Mouse (Mus musculus): Measurements from ENCODE around the gene Wdr82. TPM values are rescaled to one million over a fixed set of nuclear protein-coding genes. Genes with fewer than 3 reads are reported as not detected.
"Not testable (repeated sequence)": the region's sequence is repeated elsewhere in the genome, so short reads cannot be mapped to it uniquely, and the experiment has no call there.

Gene Wdr82
- total RNA-seq, 2 experiments from 2014 or later = 128 to 136 TPM

GRCm38 (mm10) chr9:106159784-106160301, 10.9 kb upstream of the Wdr82 start:
- peak; percentile 93 to 96 for DNase-seq (ENCODE audit: low spot score in 2 of 2)

GRCm38 (mm10) chr9:106160426-106160825, 10.3 kb upstream of the Wdr82 start:
- DNase-seq (ENCODE audit: low spot score in 2 of 2) = no peak

- no peak for DNase-seq (ENCODE audit: low spot score in 2 of 2)
Observed at GRCm38 (mm10) chr9:106166709-106167108, 4.0 kb upstream of the Wdr82 start.

- no peak for DNase-seq (ENCODE audit: low spot score in 2 of 2)
Observed at GRCm38 (mm10) chr9:106167241-106167640, 3.5 kb upstream of the Wdr82 start.

GRCm38 (mm10) chr9:106167703-106168102, 3.0 kb upstream of the Wdr82 start:
- DNase-seq (ENCODE audit: low spot score in 2 of 2) = no peak

GRCm38 (mm10) chr9:106169006-106169405, 1.7 kb upstream of the Wdr82 start:
- not testable (repeated sequence) for DNase-seq (ENCODE audit: low spot score in 2 of 2)

- DNase-seq (ENCODE audit: low spot score in 2 of 2) = no peak
Observed at GRCm38 (mm10) chr9:106169917-106170316, 811 bp upstream of the Wdr82 start.

GRCm38 (mm10) chr9:106171346-106172158, 824 bp downstream of the Wdr82 start:
- DNase-seq (ENCODE audit: low spot score in 2 of 2) = peak; percentile 60 to 68

- no peak for DNase-seq (ENCODE audit: low spot score in 2 of 2)
Observed at GRCm38 (mm10) chr9:106172527-106172926, 1.8 kb downstream of the Wdr82 start.

GRCm38 (mm10) chr9:106173363-106173762, 2.6 kb downstream of the Wdr82 start:
- DNase-seq (ENCODE audit: low spot score in 2 of 2) = no peak

GRCm38 (mm10) chr9:106175552-106176200, 4.9 kb downstream of the Wdr82 start:
- DNase-seq (ENCODE audit: low spot score in 2 of 2) = no peak

- DNase-seq (ENCODE audit: low spot score in 2 of 2) = no peak
Observed at GRCm38 (mm10) chr9:106176769-106177168, 6.0 kb downstream of the Wdr82 start.

GRCm38 (mm10) chr9:106177799-106178198, 7.1 kb downstream of the Wdr82 start:
- DNase-seq (ENCODE audit: low spot score in 2 of 2) = no peak

GRCm38 (mm10) chr9:106179454-106179853, 8.7 kb downstream of the Wdr82 start:
- no peak for DNase-seq (ENCODE audit: low spot score in 2 of 2)

GRCm38 (mm10) chr9:106179964-106180363, 9.2 kb downstream of the Wdr82 start:
- DNase-seq (ENCODE audit: low spot score in 2 of 2) = no peak

- DNase-seq (ENCODE audit: low spot score in 2 of 2) = no peak
Observed at GRCm38 (mm10) chr9:106182146-106182545, 11.4 kb downstream of the Wdr82 start.

GRCm38 (mm10) chr9:106183996-106184395, 13.3 kb downstream of the Wdr82 start:
- no peak for DNase-seq (ENCODE audit: low spot score in 2 of 2)

- no peak for DNase-seq (ENCODE audit: low spot score in 2 of 2)
Observed at GRCm38 (mm10) chr9:106191355-106191754, 20.6 kb downstream of the Wdr82 start.

- no peak for DNase-seq (ENCODE audit: low spot score in 2 of 2)
Observed at GRCm38 (mm10) chr9:106192024-106192423, 21.3 kb downstream of the Wdr82 start.

- DNase-seq (ENCODE audit: low spot score in 2 of 2) = peak; percentile 39 to 42
Observed at GRCm38 (mm10) chr9:106192998-106193397, 22.3 kb downstream of the Wdr82 start.

GRCm38 (mm10) chr9:106193930-106194807, 23.4 kb downstream of the Wdr82 start:
- DNase-seq (ENCODE audit: low spot score in 2 of 2) = peak in 1 of 2 experiments; percentile 51

Measured in left cerebral cortex, adult 18-20 months (tissue).